Mouse (Mus musculus) heart, postnatal 14 days (tissue): ENCODE measurements around the gene Cav3. TPM values are rescaled to one million over a fixed set of nuclear protein-coding genes. Genes with fewer than 3 reads are reported as not detected.

Experiments
- DNase-seq, 2 experiments: peaks; one replicate each; pipeline ENCODE4 v3.0.0; 2021 to 2022
- intact Hi-C: fragments of 180-260 bp; cut with DNase I; formaldehyde crosslinking; loops from one replicate; pipeline ENCODE4 v1.15.1; 2025
- long read RNA-seq, 2 experiments: library from polyadenylated mRNA; stranded (forward); transcript quantifications; one replicate each; pipeline ENCODE4 v2.0.0; 2021
- total RNA-seq, 2 experiments: library from RNA; stranded (reverse); gene quantifications; 2 replicates each; pipeline ENCODE4 v1.2.3; 2021

Cav3 gene
- 100 to 1,000 TPM; 131 to 137 TPM for total RNA-seq
- long read RNA-seq, experiment 1, transcript Cav3-201 (2 exons, 1,157 nt): major isoform, 128 of 130 reads
- long read RNA-seq, experiment 1, partial matches to known transcripts: 1 of 130 reads
- long read RNA-seq, experiment 1, other reads (novel, unspliced or antisense): 1 of 130 reads
- long read RNA-seq, experiment 2, transcript Cav3-201 (2 exons, 1,157 nt): major isoform, 95 of 100 reads
- long read RNA-seq, experiment 2, partial matches to known transcripts: 1 of 100 reads
- long read RNA-seq, experiment 2, other reads (novel, unspliced or antisense): 4 of 100 reads

GRCm38 (mm10) chr6:112459341-112459749 lies at the start of gene Cav3:
TSS of gene Cav3 (plus strand) at chr6:112459505.
- peak; percentile 65 to 80 for DNase-seq
- intact Hi-C loops: no loop called here

DNA sequence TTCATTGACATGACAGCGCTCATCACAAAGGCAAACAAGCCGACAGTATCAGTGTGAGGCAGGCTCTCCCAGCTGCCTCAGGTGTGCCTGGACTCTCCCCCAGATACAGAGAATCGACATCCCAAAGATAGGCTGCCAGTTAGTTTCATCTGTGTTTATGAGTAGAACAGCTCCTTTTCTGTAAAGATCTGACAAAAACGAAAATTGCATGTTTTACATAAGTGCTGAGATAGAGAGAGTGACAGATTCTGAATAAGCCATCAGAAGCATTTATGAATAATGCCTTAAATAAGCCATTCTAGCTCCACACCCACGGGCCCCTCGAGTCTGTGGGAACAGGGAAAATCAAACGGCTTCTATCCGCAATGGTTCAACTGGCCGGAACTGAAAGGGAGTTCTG lies 40.0 kb upstream of the Cav3 start:
- intact Hi-C loops: no loop called here
- DNase-seq: no peak

- intact Hi-C loops: no loop called here
- no peak for DNase-seq
Measured at GRCm38 (mm10) chr6:112420883-112421282, 38.4 kb upstream of the Cav3 start.

DNA sequence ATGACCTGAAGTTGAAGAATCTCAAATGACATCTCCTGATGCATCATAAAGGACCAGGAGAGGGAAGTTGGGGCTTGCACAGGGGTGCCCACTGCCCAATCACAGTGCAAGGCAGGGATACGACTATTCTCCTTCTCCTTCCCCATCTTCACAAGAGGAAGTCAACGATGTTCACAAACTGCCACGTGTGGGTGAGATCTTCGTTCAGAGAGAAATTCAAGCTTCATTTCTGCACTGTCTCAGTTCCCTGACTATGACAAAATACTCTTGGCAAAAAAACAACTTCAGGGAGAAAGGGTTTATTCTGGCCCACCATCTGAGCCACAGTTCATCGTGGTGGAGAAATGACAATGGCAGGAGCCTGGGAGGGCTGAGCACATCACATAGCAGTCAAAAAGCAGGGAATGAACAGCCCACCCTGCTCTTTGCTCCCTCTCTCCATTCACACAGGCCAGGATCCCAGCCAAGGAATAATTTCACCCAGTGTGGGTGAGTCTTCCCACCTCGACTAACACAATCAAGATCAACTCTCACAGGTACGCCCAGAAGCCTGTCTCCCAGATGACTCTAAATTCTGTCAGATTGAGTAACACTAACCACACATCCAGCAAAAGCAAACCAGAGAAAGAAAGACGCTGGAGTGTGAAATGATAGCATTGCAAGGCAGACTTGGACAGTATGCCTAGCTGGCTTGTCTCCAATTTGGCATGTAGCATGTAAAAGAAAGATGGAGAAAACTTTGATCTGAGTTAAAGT lies 35.4 kb upstream of the Cav3 start:
- DNase-seq: peak in 1 of 2 experiments; percentile 37
- intact Hi-C loops: no loop called here

- DNase-seq: no peak
- intact Hi-C loops: no loop called here
Measured at GRCm38 (mm10) chr6:112426018-112426732, 33.1 kb upstream of the Cav3 start.

DNA sequence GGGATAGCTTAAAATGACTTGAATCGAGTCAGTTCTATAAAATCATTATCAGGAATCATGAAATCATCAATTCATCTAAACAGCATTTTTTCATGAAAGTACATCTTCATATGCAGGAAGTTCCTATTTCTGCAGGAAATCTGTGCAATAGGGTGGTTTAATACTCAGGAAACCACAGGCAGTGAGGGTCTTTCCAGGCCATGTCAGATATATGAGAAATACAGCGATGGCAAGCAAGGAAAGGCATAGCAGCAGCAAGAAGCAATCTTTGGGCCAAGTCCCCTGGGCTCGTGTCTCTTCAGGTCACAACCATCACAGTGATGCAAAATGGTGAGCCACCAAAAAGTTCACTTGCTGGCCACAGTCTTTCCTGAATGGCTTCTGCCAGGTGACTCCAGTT lies 13.6 kb upstream of the Cav3 start:
- no peak for DNase-seq
- intact Hi-C loops: no loop called here

DNA sequence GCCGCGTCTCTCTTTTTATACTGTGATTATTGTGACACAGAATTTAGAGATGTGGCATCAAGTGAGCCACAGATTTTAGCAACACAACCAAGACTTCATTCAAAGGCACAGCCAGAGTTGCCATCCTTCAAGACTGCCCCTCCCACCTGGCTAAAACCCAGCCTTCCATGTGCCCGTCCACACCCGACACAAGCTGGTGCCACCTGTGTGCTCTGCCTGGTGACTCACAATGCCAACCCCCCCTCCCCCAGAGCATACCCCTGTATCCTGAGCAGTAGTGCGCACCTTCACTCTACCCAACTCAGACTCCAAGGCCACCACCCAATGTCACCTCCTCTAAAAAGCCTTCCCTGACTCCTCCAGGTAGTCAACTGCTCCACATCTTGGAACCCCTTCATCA lies 2.2 kb downstream of the Cav3 start:
- intact Hi-C loops: no loop called here
- DNase-seq: no peak

- peak; percentile 32 to 44 for DNase-seq
- intact Hi-C loops: no loop called here
Measured at GRCm38 (mm10) chr6:112463331-112463730, 4.0 kb downstream of the Cav3 start.

DNA sequence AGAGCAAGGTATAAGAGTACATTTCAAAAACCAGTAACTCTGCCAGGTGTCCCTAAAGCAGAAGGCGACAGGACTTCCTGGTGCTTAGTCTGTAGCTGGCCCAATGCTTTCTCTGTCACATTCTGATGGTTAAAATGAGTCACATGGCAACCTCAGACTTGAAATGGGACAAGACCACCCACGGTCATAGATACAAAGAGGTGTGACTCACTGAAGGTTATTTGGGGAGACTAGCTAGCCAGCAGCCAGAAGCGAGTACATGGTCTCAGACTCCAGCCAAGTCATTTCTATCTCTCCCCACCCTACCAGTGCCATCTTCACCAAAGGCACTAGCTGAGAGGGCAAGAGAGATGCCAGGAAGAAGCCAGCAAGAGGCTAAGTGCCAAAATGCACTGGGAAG lies 6.1 kb downstream of the Cav3 start:
- DNase-seq: no peak
- intact Hi-C loops: no loop called here

GRCm38 (mm10) chr6:112466001-112466400 lies 6.7 kb downstream of the Cav3 start:
- no peak for DNase-seq
- intact Hi-C loops: no loop called here

DNA sequence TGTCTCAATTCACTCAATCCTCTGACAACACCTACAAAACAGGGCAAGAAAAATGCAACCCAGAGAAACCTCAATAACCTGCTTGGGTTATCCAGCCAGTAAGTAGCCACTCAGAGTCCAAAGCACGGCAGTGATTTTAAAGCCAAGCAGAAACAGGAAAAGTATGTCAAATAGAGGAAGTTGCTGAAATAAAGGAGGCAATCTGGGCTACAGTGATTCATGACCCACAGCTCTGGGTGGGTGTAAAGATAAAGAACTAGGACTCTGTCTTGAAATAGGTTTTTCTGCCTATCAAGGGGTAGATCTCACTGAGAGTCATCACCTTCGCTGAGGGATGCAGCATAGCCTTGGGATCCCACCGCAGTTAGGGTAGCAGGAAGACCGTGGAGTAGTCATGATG lies 12.3 kb downstream of the Cav3 start:
- DNase-seq: no peak
- intact Hi-C loops: no loop called here

- DNase-seq: no peak
- intact Hi-C loops: no loop called here
Measured at GRCm38 (mm10) chr6:112479861-112480260, 20.6 kb downstream of the Cav3 start.

DNA sequence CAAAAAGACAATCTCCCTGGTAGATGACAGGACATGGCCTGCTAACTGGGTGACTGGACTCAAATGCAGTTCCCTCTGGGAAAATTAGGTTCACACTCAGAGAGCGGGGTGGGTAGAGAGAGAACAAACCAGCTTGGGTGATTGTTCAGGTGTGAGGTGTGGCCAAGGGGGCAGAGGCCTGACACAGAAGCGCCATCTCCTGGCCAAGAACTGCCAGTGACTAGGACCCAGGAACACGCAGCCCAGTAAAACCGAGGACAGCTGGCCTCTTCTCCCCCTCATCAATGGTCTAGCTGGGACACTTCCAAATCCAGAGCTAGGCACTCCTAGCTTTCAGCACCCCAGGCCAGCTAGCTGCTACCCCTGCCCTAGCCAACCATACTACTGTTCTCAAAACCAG lies 25.0 kb downstream of the Cav3 start:
- DNase-seq: peak; percentile 59 to 72
- intact Hi-C loops: loop anchor here (1.0 kb wide), 3 partner anchors 77 to 277 kb away; no protein-coding TSS in a partner anchor

DNA sequence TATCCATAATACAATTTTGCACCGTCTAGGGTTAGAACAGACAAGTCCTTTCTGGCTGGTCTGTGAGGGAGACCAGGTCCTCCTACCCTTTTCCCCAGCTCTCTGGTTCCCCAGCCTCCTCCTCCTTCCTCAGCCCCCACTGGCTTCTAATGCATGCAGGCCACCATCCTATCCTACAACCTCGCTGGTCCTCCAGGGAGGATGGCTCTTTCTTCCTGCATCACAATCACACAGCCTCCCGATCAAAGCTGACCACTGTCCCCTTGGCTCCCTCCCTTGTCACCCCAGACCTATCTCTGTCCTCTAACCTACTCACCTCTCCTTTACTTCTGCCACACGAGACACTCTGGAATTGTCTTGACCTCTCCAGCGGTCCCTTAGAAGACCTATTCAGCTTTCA lies 28.7 kb downstream of the Cav3 start:
- no peak for DNase-seq
- intact Hi-C loops: no loop called here

DNA sequence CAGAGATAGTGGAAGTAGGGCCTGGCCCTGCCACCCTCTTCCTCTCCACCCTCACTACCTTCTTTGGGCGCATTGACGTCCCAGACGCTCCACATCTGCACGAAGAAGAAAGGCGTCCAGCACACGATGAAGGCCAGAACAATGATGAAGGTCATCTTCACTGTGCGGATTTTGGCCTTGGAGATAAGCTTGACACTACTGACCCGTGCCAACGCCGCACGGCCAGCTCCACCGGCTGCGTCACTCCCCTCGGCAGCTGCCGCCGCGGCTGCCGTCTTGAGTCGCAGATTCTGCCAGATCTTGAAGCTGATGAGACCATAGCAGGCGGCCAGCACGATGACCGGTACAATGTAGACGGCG lies 29.5 kb downstream of the Cav3 start:
- intact Hi-C loops: no loop called here
- DNase-seq: no peak

GRCm38 (mm10) chr6:112489181-112489909 lies 30.0 kb downstream of the Cav3 start:
- intact Hi-C loops: no loop called here
- DNase-seq: peak in 1 of 2 experiments; percentile 13

DNA sequence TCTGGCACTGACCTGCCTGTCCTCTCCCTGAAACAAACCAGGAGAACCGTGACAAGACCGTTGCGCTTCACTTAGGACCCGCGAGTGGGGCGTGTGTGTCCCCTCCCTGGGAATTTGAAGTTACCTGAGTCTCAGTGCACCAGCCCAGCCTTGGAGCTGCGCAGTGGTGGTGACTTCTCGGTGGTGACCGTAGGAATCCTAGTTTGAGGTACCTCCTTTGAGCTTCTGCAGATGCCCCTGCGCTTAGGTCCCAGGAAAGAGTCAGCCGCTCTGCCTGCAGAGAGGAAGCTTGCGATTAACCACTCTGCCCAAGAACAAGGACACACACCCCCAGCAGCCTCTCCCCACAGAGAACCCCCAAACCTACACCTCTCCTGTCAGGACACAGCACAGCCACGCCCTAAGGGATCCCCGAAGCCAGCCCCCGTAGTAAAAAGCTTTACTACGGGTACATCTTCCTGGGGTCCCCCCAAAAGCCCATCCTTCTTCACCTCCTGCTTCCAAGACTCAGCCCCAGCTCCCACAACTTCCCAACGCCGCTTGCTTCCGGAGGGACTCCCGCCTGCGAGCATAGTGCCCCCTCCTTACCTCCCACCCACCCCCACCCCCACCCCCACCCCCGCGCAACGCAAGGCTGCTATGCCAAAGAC lies 30.7 kb downstream of the Cav3 start, which contains the start of gene Oxtr:
Gene Oxtr (minus strand): TSS at position 34 of the 650 bp plus-strand sequence.
- intact Hi-C loops: loop anchor here (5.0 to 10.0 kb wide), 3 partner anchors 135 to 512 kb away; partner anchors contain the start of gene Rad18

DNA sequence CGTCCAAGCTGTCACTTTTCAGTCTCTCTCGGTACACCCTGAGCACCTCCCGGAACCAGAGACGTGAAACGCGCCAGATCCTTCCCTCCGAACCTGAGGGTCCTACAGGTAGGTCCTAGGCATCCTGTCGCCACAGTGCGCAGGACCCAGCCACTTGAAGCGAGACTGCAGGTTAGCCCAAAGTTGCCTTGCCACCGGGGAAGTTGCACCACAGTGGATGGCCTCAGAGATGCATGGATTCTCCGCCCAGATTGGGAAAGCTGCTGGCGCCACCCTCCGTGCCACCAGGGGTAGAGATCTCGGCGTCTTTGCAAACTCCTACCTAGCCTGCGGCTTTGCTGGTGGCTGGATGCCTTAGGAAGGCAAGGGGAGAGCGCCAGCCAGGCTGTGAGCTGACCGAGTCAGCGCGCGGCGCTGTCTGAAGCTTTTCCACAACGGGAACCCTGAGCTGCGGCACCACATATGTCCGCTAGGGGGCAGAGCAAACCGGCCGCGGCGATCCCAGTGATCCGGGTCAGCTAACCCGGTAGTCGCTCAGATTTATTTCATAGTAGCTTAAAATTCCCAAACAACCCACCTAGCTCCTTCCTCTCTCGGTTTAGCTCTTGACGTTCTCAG lies 31.4 kb downstream of the Cav3 start:
- intact Hi-C loops: loop anchor here (5.0 to 10.0 kb wide), 3 partner anchors 134 to 512 kb away; partner anchors contain the start of gene Rad18

More for the DNA sequence above, 30.7 kb downstream of the Cav3 start, which contains the start of gene Oxtr:
- no peak for DNase-seq

GRCm38 (mm10) chr6:112491521-112491920 lies 32.2 kb downstream of the Cav3 start:
- DNase-seq: no peak
- intact Hi-C loops: loop anchor here (5.0 to 10.0 kb wide), 3 partner anchors 133 to 511 kb away; partner anchors contain the start of gene Rad18

More for the DNA sequence above, 31.4 kb downstream of the Cav3 start:
- DNase-seq: peak; percentile 87 to 94
